Mouse (Mus musculus) myocyte (in vitro differentiated cells): ENCODE results near the gene Kif3a. TPM values are rescaled to one million over a fixed set of nuclear protein-coding genes. Genes with fewer than 3 reads are reported as not detected.

Experiments used
- H3K27me3 ChIP-seq: one replicate; pipeline ENCODE4 v1.6.1; 2011; ENCODE audit not compliant: control insufficient read depth, insufficient read depth, insufficient read length
- H3K36me3 ChIP-seq: one replicate; pipeline ENCODE4 v1.6.1; 2011; ENCODE audit not compliant: control insufficient read depth, insufficient read depth
- H3K4me2 ChIP-seq: one replicate; pipeline ENCODE4 v1.6.1; 2011; ENCODE audit warnings: low read depth, control low read depth
- H3K4me3 ChIP-seq: one replicate; pipeline ENCODE4 v1.5.1; 2011; ENCODE audit warnings: mild to moderate bottlenecking, control low read depth, moderate library complexity
- H3K79me2 ChIP-seq: one replicate; pipeline ENCODE4 v1.6.1; 2011; ENCODE audit not compliant: control insufficient read depth, insufficient read depth
- H3ac ChIP-seq: one replicate; pipeline ENCODE4 v1.6.1; 2011; ENCODE audit not compliant: control insufficient read depth, insufficient read length
- CEBPB ChIP-seq: IDR thresholded peaks from 2 replicates; pipeline ENCODE4 v1.6.1; 2011; ENCODE audit warnings: mild to moderate bottlenecking, moderate library complexity; ENCODE audit not compliant: poor library complexity, insufficient read depth, severe bottlenecking
- E2F4 ChIP-seq: IDR thresholded peaks from one replicate; pipeline ENCODE4 v1.6.1; 2011; ENCODE audit warnings: mild to moderate bottlenecking, control low read depth, moderate library complexity; ENCODE audit not compliant: insufficient read depth
- MAX ChIP-seq: IDR thresholded peaks from one replicate; pipeline ENCODE4 v1.6.1; 2011; ENCODE audit warnings: low read depth, mild to moderate bottlenecking, control low read depth
- MYOD1 ChIP-seq, 3 experiments: IDR thresholded peaks; one replicate each; pipeline ENCODE4 v1.6.1; 2011; ENCODE audit warnings: control low read depth in 2 of 3, low read depth in 2 of 3, mild to moderate bottlenecking in 2 of 3, moderate library complexity in 1 of 3; ENCODE audit not compliant: insufficient read length in 2 of 3, control insufficient read depth in 1 of 3
- MYOG ChIP-seq, 3 experiments: IDR thresholded peaks; one replicate each; pipeline ENCODE4 v1.6.1; 2011; ENCODE audit warnings: control low read depth in 2 of 3, low read depth in 2 of 3, mild to moderate bottlenecking in 2 of 3; ENCODE audit not compliant: insufficient read length in 2 of 3, control insufficient read depth in 1 of 3, insufficient read depth in 1 of 3
- POLR2A ChIP-seq: IDR thresholded peaks from one replicate; pipeline ENCODE4 v1.6.1; 2011; ENCODE audit warnings: low read depth, mild to moderate bottlenecking, control low read depth, moderate library complexity; ENCODE audit not compliant: insufficient read length
- POLR2AphosphoS2 ChIP-seq: IDR thresholded peaks from one replicate; pipeline ENCODE4 v1.6.1; 2011; ENCODE audit warnings: low read depth, control low read depth; ENCODE audit not compliant: insufficient read length
- REST ChIP-seq: IDR thresholded peaks from one replicate; pipeline ENCODE4 v1.6.1; 2011; ENCODE audit warnings: mild to moderate bottlenecking, control low read depth, moderate library complexity; ENCODE audit not compliant: insufficient read depth, insufficient read length
- SRF ChIP-seq: IDR thresholded peaks from one replicate; pipeline ENCODE4 v1.6.1; 2011; ENCODE audit warnings: low read depth; ENCODE audit not compliant: control insufficient read depth, insufficient read length
- TCF12 ChIP-seq: IDR thresholded peaks from one replicate; pipeline ENCODE4 v1.6.1; 2011; ENCODE audit warnings: mild to moderate bottlenecking, control low read depth; ENCODE audit not compliant: poor library complexity, insufficient read depth, severe bottlenecking
- TCF3 ChIP-seq: IDR thresholded peaks from one replicate; pipeline ENCODE4 v1.6.1; 2011; ENCODE audit warnings: low read depth, control low read depth; ENCODE audit not compliant: insufficient read length
- polyA plus RNA-seq: library from polyadenylated mRNA; unstranded; fragments of >200 nt; fragmentation: generic; extraction: Trizol; gene quantifications from one replicate; pipeline ENCODE4 v1.2.1, GENCODE M21; 2012; ENCODE audit warnings: missing spikeins

Gene Kif3a
- polyA plus RNA-seq, 1 experiment = 13.6 TPM

- H3K4me2 ChIP-seq = no peak overlapping the region
- H3K27me3 ChIP-seq = no peaks in the 10 kb centered on the region
- H3K36me3 ChIP-seq = peaks cover under 1% of the 10 kb centered on the region
- no peak overlapping the region for H3ac ChIP-seq
- TF ChIP-seq MYOG (IDR thresholded peaks at IDR 0.05; ENCODE audit: control insufficient read depth in 1 of 3, insufficient read depth in 1 of 3, insufficient read length in 2 of 3, low read depth in 2 of 3) (no peak), CEBPB (no peak), REST (no peak), TCF3 (no peak), TCF12 (no peak), POLR2A (no peak), E2F4 (no peak), MAX (no peak), SRF (no peak), MYOD1 (IDR thresholded peaks at IDR 0.05; ENCODE audit: control insufficient read depth in 1 of 3, insufficient read length in 2 of 3, low read depth in 2 of 3) (no peak), POLR2AphosphoS2 (no peak)
- no peaks in the 10 kb centered on the region for H3K79me2 ChIP-seq
- no peak overlapping the region for H3K4me3 ChIP-seq
Measured at GRCm38 (mm10) chr11:53644017-53644416, 76.8 kb downstream of the Kif3a start.

- Histone ChIP-seq H3K36me3 (peaks cover 14% of the 10 kb centered on the region), H3K4me3 (no peak overlapping the region), H3K79me2 (no peaks in the 10 kb centered on the region), H3ac (no peak overlapping the region), H3K27me3 (no peaks in the 10 kb centered on the region), H3K4me2 (no peak overlapping the region)
- no peak for TF ChIP-seq SRF
- no peak for TF ChIP-seq TCF12
Measured at GRCm38 (mm10) chr11:53651441-53651840, 84.3 kb downstream of the Kif3a start.

Other genes with a start within 250 kb of the Kif3a start
- gene Zcchc10, start 242.7 kb upstream of the Kif3a start, polyA plus RNA-seq = 4.0 TPM
- 15.6 TPM for gene Aff4, start 216.5 kb upstream of the Kif3a start, polyA plus RNA-seq
- not detected for gene Leap2, start 144.2 kb upstream of the Kif3a start, polyA plus RNA-seq
- gene Uqcrq, start 136.5 kb upstream of the Kif3a start, polyA plus RNA-seq = 1,153 TPM
- 3.7 TPM for gene Gdf9, start 136.4 kb upstream of the Kif3a start, polyA plus RNA-seq
- gene Gm10447, start 110.3 kb upstream of the Kif3a start, polyA plus RNA-seq = 0.02 TPM
- 0.88 TPM for gene Shroom1, start 110.2 kb upstream of the Kif3a start, polyA plus RNA-seq
- not detected for gene Gm9837, start 96.9 kb upstream of the Kif3a start, polyA plus RNA-seq
- not detected for gene Gm9945, start 87.2 kb upstream of the Kif3a start, polyA plus RNA-seq
- not detected for gene Sowaha, start 87.1 kb upstream of the Kif3a start, polyA plus RNA-seq
- 92.4 TPM for gene Sept8, start 48.1 kb upstream of the Kif3a start, polyA plus RNA-seq
- 0.19 TPM for gene Il4, start 51.3 kb downstream of the Kif3a start, polyA plus RNA-seq
- gene Il13, start 67.3 kb downstream of the Kif3a start, polyA plus RNA-seq = not detected
- 4.3 TPM for gene Rad50, start 139.9 kb downstream of the Kif3a start, polyA plus RNA-seq
- not detected for gene Il5, start 153.4 kb downstream of the Kif3a start, polyA plus RNA-seq
- gene Irf1, start 202.6 kb downstream of the Kif3a start, polyA plus RNA-seq = 25.0 TPM
- gene Gm17334, start 205.8 kb downstream of the Kif3a start, polyA plus RNA-seq = 0.19 TPM